Mouse (Mus musculus): Measurements from ENCODE around the gene Tead2.
A peak's percentile ranks its signal among the peaks of the same experiment; 100 is the strongest.

Gene Tead2

GRCm38 (mm10) chr7:45215673-45216441 is at the start of gene Tead2:
TSS of gene Tead2 (plus strand) at chr7:45215753.
- no peak for DNase-seq (ENCODE audit: low read depth)

- DNase-seq (ENCODE audit: low read depth), result no peak
Observed at GRCm38 (mm10) chr7:45166950-45167401, 48.6 kb upstream of the Tead2 start.

- DNase-seq (ENCODE audit: low read depth), result no peak
Observed at GRCm38 (mm10) chr7:45167761-45168445, 47.6 kb upstream of the Tead2 start.

GRCm38 (mm10) chr7:45168656-45169055 is 46.9 kb upstream of the Tead2 start:
- no peak for DNase-seq (ENCODE audit: low read depth)

- DNase-seq (ENCODE audit: low read depth), result no peak
Observed at GRCm38 (mm10) chr7:45169495-45169894, 46.1 kb upstream of the Tead2 start.

- peak; percentile 69 for DNase-seq (ENCODE audit: low read depth)
Observed at GRCm38 (mm10) chr7:45172974-45173373, 42.6 kb upstream of the Tead2 start.

GRCm38 (mm10) chr7:45173772-45174171 is 41.8 kb upstream of the Tead2 start:
- peak; percentile 73 for DNase-seq (ENCODE audit: low read depth)

- peak; percentile 30 for DNase-seq (ENCODE audit: low read depth)
Observed at GRCm38 (mm10) chr7:45174567-45175280, 40.8 kb upstream of the Tead2 start.

GRCm38 (mm10) chr7:45175398-45175797 is 40.2 kb upstream of the Tead2 start:
- DNase-seq (ENCODE audit: low read depth), result no peak

- no peak for DNase-seq (ENCODE audit: low read depth)
Observed at GRCm38 (mm10) chr7:45175929-45176328, 39.6 kb upstream of the Tead2 start.

GRCm38 (mm10) chr7:45176356-45176755 is 39.2 kb upstream of the Tead2 start:
- no peak for DNase-seq (ENCODE audit: low read depth)

GRCm38 (mm10) chr7:45178550-45178949 is 37.0 kb upstream of the Tead2 start:
- no peak for DNase-seq (ENCODE audit: low read depth)

GRCm38 (mm10) chr7:45179469-45179868 is 36.1 kb upstream of the Tead2 start, which contains the start of gene Gfy:
TSS of gene Gfy (minus strand) at chr7:45179569.
- no peak for DNase-seq (ENCODE audit: low read depth)

GRCm38 (mm10) chr7:45180896-45181477 is 34.6 kb upstream of the Tead2 start, which contains the start of gene Pth2:
TSS of gene Pth2 (plus strand) at chr7:45180995.
- DNase-seq (ENCODE audit: low read depth), result no peak

GRCm38 (mm10) chr7:45181540-45181939 is 34.0 kb upstream of the Tead2 start:
- no peak for DNase-seq (ENCODE audit: low read depth)

- peak; percentile 84 for DNase-seq (ENCODE audit: low read depth)
Observed at GRCm38 (mm10) chr7:45182199-45182601, 33.4 kb upstream of the Tead2 start.

- no peak for DNase-seq (ENCODE audit: low read depth)
Observed at GRCm38 (mm10) chr7:45182606-45183005, 32.9 kb upstream of the Tead2 start.

- no peak for DNase-seq (ENCODE audit: low read depth)
Observed at GRCm38 (mm10) chr7:45183672-45184071, 31.9 kb upstream of the Tead2 start.

GRCm38 (mm10) chr7:45185921-45186320 is 29.6 kb upstream of the Tead2 start:
- no peak for DNase-seq (ENCODE audit: low read depth)

- DNase-seq (ENCODE audit: low read depth), result no peak
Observed at GRCm38 (mm10) chr7:45189600-45189999, 26.0 kb upstream of the Tead2 start.

GRCm38 (mm10) chr7:45190186-45190585 is 25.4 kb upstream of the Tead2 start:
- DNase-seq (ENCODE audit: low read depth), result no peak

GRCm38 (mm10) chr7:45191161-45191560 is 24.4 kb upstream of the Tead2 start:
- no peak for DNase-seq (ENCODE audit: low read depth)

All from naive thymus-derived CD4-positive, alpha-beta T cell, adult 2 months (primary cell).